Mouse (Mus musculus): ENCODE results near the gene Flna. TPM values are rescaled to one million over a fixed set of nuclear protein-coding genes. Genes with fewer than 3 reads are reported as not detected.
"Not testable (repeated sequence)": the region's sequence is repeated elsewhere in the genome, so short reads cannot be mapped to it uniquely, and the experiment has no call there.

The Flna gene
- polyA plus RNA-seq, 1 experiment = 568 TPM

GRCm38 (mm10) chrX:74240332-74240731 is 9.3 kb downstream of the Flna start:
- H3K27me3 ChIP-seq (ENCODE audit: control insufficient read depth, insufficient read depth, low read length) = no peaks in the 10 kb centered on the region
- H3K27ac ChIP-seq (ENCODE audit: insufficient read depth, low read length) = no peak overlapping the region
- H3K4me3 ChIP-seq (ENCODE audit: extremely low read depth, insufficient read depth, insufficient read length) = no peak overlapping the region
- H3K36me3 ChIP-seq (ENCODE audit: control insufficient read depth, insufficient read depth, low read length) = peaks cover 53% of the 10 kb centered on the region
- DNase-seq (ENCODE audit: low read depth in 1 of 2, low spot score in 2 of 2) = no peak
- WGBS = 91% methylated on average over 4 of the region's 4 CpGs
- peaks cover 7% of the 10 kb centered on the region; the same call in 1 of the 2 replicates for H3K4me1 ChIP-seq (ENCODE audit: control insufficient read depth, insufficient read depth, insufficient read length)
- TF ChIP-seq POLR2A (IDR thresholded peaks at IDR 0.05; ENCODE audit: low read depth, low read length) (no peak), CTCF (IDR thresholded peaks at IDR 0.05; ENCODE audit: extremely low read depth, insufficient read depth, insufficient read length, insufficient replicate concordance) (no peak)

GRCm38 (mm10) chrX:74233196-74233595 is 16.4 kb downstream of the Flna start:
- no peaks in the 10 kb centered on the region for H3K27me3 ChIP-seq (ENCODE audit: control insufficient read depth, insufficient read depth, low read length)
- no peaks in the 10 kb centered on the region for H3K4me1 ChIP-seq (ENCODE audit: control insufficient read depth, insufficient read depth, insufficient read length)
- WGBS = 90% methylated on average over 5 of the region's 5 CpGs
- TF ChIP-seq CTCF (IDR thresholded peaks at IDR 0.05; ENCODE audit: extremely low read depth, insufficient read depth, insufficient read length, insufficient replicate concordance) (no peak), POLR2A (IDR thresholded peaks at IDR 0.05; ENCODE audit: low read depth, low read length) (no peak)
- H3K27ac ChIP-seq (ENCODE audit: insufficient read depth, low read length) = no peak overlapping the region
- H3K36me3 ChIP-seq (ENCODE audit: control insufficient read depth, insufficient read depth, low read length) = peaks cover 65% of the 10 kb centered on the region
- no peak for DNase-seq (ENCODE audit: low read depth in 1 of 2, low spot score in 2 of 2)
- no peak overlapping the region for H3K4me3 ChIP-seq (ENCODE audit: extremely low read depth, insufficient read depth, insufficient read length)

GRCm38 (mm10) chrX:74230038-74230437 is 19.6 kb downstream of the Flna start:
- no peaks in the 10 kb centered on the region for H3K4me1 ChIP-seq (ENCODE audit: control insufficient read depth, insufficient read depth, insufficient read length)
- H3K27ac ChIP-seq (ENCODE audit: insufficient read depth, low read length) = no peak overlapping the region
- no peak for TF ChIP-seq POLR2A (IDR thresholded peaks at IDR 0.05; ENCODE audit: low read depth, low read length)
- TF ChIP-seq CTCF (IDR thresholded peaks at IDR 0.05; ENCODE audit: extremely low read depth, insufficient read depth, insufficient read length, insufficient replicate concordance) = no peak
- peaks cover 62% of the 10 kb centered on the region for H3K36me3 ChIP-seq (ENCODE audit: control insufficient read depth, insufficient read depth, low read length)
- H3K4me3 ChIP-seq (ENCODE audit: extremely low read depth, insufficient read depth, insufficient read length) = no peak overlapping the region
- DNase-seq (ENCODE audit: low read depth in 1 of 2, low spot score in 2 of 2) = no peak
- WGBS = 76% methylated on average over 1 of the region's 1 CpGs
- H3K27me3 ChIP-seq (ENCODE audit: control insufficient read depth, insufficient read depth, low read length) = no peaks in the 10 kb centered on the region

- WGBS = 52% methylated on average over 1 of the region's 1 CpGs
- not testable (repeated sequence) for H3K4me3 ChIP-seq (ENCODE audit: extremely low read depth, insufficient read depth, insufficient read length); DNase-seq (ENCODE audit: low read depth in 1 of 2, low spot score in 2 of 2); H3K27ac ChIP-seq (ENCODE audit: insufficient read depth, low read length); H3K4me1 ChIP-seq (ENCODE audit: control insufficient read depth, insufficient read depth, insufficient read length); H3K27me3 ChIP-seq (ENCODE audit: control insufficient read depth, insufficient read depth, low read length)
- H3K36me3 ChIP-seq (ENCODE audit: control insufficient read depth, insufficient read depth, low read length) = peaks cover 12% of the 10 kb centered on the region
Observed at GRCm38 (mm10) chrX:74220099-74220498, 29.5 kb downstream of the Flna start.

- Histone ChIP-seq H3K36me3 (ENCODE audit: control insufficient read depth, insufficient read depth, low read length) (peaks cover 9% of the 10 kb centered on the region), H3K27me3 (ENCODE audit: control insufficient read depth, insufficient read depth, low read length) (no peaks in the 10 kb centered on the region), H3K4me3 (ENCODE audit: extremely low read depth, insufficient read depth, insufficient read length) (no peak overlapping the region), H3K27ac (ENCODE audit: insufficient read depth, low read length) (no peak overlapping the region; the same call in 1 of the 2 replicates), H3K4me1 (ENCODE audit: control insufficient read depth, insufficient read depth, insufficient read length) (no peaks in the 10 kb centered on the region)
- TF ChIP-seq POLR2A (IDR thresholded peaks at IDR 0.05; ENCODE audit: low read depth, low read length) (no peak), CTCF (IDR thresholded peaks at IDR 0.05; ENCODE audit: extremely low read depth, insufficient read depth, insufficient read length, insufficient replicate concordance) (no peak)
- 77% methylated on average over 13 of the region's 13 CpGs for WGBS
- no peak for DNase-seq (ENCODE audit: low read depth in 1 of 2, low spot score in 2 of 2)
Observed at GRCm38 (mm10) chrX:74219449-74219848, 30.2 kb downstream of the Flna start.

- 90% methylated on average over 4 of the region's 4 CpGs for WGBS
- Histone ChIP-seq H3K27me3 (ENCODE audit: control insufficient read depth, insufficient read depth, low read length) (no peaks in the 10 kb centered on the region), H3K4me1 (ENCODE audit: control insufficient read depth, insufficient read depth, insufficient read length) (no peaks in the 10 kb centered on the region), H3K4me3 (ENCODE audit: extremely low read depth, insufficient read depth, insufficient read length) (no peak overlapping the region), H3K27ac (ENCODE audit: insufficient read depth, low read length) (no peak overlapping the region), H3K36me3 (ENCODE audit: control insufficient read depth, insufficient read depth, low read length) (peaks cover 4% of the 10 kb centered on the region)
- no peak for DNase-seq (ENCODE audit: low read depth in 1 of 2, low spot score in 2 of 2)
- TF ChIP-seq POLR2A (IDR thresholded peaks at IDR 0.05; ENCODE audit: low read depth, low read length) (no peak), CTCF (IDR thresholded peaks at IDR 0.05; ENCODE audit: extremely low read depth, insufficient read depth, insufficient read length, insufficient replicate concordance) (no peak)
Observed at GRCm38 (mm10) chrX:74218496-74218895, 31.1 kb downstream of the Flna start.

GRCm38 (mm10) chrX:74203556-74203955 is 46.1 kb downstream of the Flna start:
- no peak overlapping the region for H3K27ac ChIP-seq (ENCODE audit: insufficient read depth, low read length)
- H3K4me3 ChIP-seq (ENCODE audit: extremely low read depth, insufficient read depth, insufficient read length) = no peak overlapping the region
- H3K36me3 ChIP-seq (ENCODE audit: control insufficient read depth, insufficient read depth, low read length) = no peaks in the 10 kb centered on the region
- TF ChIP-seq CTCF (IDR thresholded peaks at IDR 0.05; ENCODE audit: extremely low read depth, insufficient read depth, insufficient read length, insufficient replicate concordance) (no peak), POLR2A (IDR thresholded peaks at IDR 0.05; ENCODE audit: low read depth, low read length) (no peak)
- DNase-seq (ENCODE audit: low read depth in 1 of 2, low spot score in 2 of 2) = no peak
- no peaks in the 10 kb centered on the region for H3K27me3 ChIP-seq (ENCODE audit: control insufficient read depth, insufficient read depth, low read length)
- WGBS = 79% methylated on average over 2 of the region's 2 CpGs
- no peaks in the 10 kb centered on the region for H3K4me1 ChIP-seq (ENCODE audit: control insufficient read depth, insufficient read depth, insufficient read length)

All from spleen, adult 2 months (tissue).